Mouse (Mus musculus): ENCODE measurements at regions not wholly inside any gene's neighbourhood (a gene's known extent, or its start where the extent isn't known, plus 50 kb on each side); places are given as distances from the start of the nearest gene placed in this dataset.
"Not testable (repeated sequence)": the region's sequence is repeated elsewhere in the genome, so short reads cannot be mapped to it uniquely, and the experiment has no call there.

DNA sequence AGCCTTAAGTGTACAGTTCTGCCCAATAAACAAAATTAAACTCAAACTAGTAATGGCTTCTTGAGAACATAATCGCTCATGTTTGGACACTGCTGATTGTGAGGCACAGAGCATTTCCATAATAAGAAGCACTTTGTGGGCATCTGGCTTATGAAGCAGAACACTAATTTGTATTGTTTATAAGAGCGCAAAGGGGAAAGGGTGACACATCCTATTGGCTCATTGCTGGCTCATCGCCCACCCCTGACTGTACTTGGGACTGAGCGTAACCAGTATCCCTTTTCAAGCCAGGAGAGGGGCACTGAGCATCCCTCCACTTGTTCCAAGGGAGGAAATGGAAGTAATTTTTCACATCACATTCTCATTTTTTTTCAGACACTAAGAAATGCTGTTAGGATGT lies 288.0 kb downstream of the Sfmbt2 start:
- no peak for ATAC-seq
- H3K27ac ChIP-seq = no peak overlapping the region
- H3K4me1 ChIP-seq (replicated peaks) = no peaks in the 10 kb centered on the region
- WGBS = 78% methylated on average over 4 of the region's 4 CpGs
- H3K27me3 ChIP-seq (replicated peaks) = no peaks in the 10 kb centered on the region
- no peak overlapping the region for H3K4me2 ChIP-seq (replicated peaks)
- no peaks in the 10 kb centered on the region for H3K36me3 ChIP-seq
- H3K4me3 ChIP-seq (replicated peaks) = no peak overlapping the region
- no peak overlapping the region for H3K9ac ChIP-seq
- H3K9me3 ChIP-seq = no peaks in the 10 kb centered on the region

DNA sequence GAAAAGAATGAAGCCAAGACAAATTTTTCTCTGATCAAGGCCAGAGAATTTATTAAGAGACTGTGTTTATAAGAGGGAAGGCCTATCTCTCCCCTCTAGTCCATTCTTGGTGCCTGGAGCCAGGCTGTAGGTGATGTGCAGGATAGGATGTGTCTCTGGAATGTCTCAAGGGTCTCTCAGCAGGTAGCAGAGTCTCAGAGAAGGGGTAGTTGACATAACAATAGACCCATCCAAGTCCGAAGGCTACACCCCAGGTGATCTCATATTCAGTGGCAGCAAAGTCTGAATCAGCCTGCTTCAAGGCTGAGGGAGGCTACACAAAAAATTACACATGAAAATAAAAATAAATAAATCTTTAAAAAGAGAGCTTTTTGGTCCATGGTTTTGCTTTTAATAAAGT lies 297.6 kb downstream of the Sfmbt2 start:
- H3K9me3 ChIP-seq; H3K27ac ChIP-seq; H3K4me3 ChIP-seq (replicated peaks); H3K27me3 ChIP-seq (replicated peaks); H3K36me3 ChIP-seq; ATAC-seq; H3K4me2 ChIP-seq (replicated peaks); H3K9ac ChIP-seq; H3K4me1 ChIP-seq (replicated peaks): not testable (repeated sequence)
- 76% methylated on average over 1 of the region's 1 CpGs for WGBS

DNA sequence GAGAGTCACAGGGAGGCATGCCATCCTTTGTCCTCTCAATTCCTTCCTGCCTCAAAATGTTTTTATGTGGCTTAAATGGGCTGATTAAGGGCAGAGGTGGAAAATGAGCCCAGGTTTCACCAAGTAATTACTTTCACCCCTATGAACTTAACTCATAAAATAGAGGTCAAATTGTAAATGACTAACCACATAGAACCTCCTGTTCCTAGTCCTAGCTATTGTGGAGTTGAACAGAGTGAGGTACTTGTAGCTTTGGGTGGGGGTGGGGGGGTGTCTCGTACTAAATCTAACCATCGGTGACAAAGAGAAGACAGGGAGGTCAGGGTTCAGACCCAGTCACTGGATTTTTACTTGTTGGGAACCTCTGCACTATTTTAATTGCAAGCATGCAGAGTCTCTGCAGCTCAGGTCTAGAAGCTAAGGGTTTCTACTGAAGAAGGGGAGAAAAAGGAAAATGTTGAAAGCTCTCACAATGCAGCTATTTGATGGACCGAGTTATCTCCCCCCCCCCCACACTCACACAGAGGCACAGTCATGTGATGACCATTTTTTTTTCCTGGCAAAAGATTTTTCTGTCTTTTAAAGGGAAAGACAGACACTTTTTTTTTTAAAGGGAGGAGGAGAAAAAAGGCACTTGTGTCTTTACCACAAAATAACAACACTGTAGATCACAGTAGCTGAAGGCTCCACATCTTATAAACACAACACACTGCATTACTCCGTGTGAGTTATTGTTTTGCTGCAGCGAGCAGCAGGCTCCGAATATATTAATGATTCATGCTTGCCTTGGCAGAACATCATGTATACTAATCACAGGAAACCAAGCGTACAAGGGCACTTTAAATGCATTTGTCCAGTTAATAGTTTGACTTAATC lies 300.4 kb downstream of the Sfmbt2 start:
- WGBS = 34% methylated on average over 7 of the region's 7 CpGs
- no peaks in the 10 kb centered on the region for H3K27me3 ChIP-seq (replicated peaks)
- no peaks in the 10 kb centered on the region for H3K36me3 ChIP-seq
- no peak overlapping the region for H3K4me3 ChIP-seq (replicated peaks)
- no peak for ATAC-seq
- H3K9me3 ChIP-seq = no peaks in the 10 kb centered on the region
- H3K9ac ChIP-seq = no peak overlapping the region
- peaks cover 8% of the 10 kb centered on the region for H3K4me1 ChIP-seq (replicated peaks)
- no peak overlapping the region for H3K4me2 ChIP-seq (replicated peaks)
- no peak overlapping the region for H3K27ac ChIP-seq

DNA sequence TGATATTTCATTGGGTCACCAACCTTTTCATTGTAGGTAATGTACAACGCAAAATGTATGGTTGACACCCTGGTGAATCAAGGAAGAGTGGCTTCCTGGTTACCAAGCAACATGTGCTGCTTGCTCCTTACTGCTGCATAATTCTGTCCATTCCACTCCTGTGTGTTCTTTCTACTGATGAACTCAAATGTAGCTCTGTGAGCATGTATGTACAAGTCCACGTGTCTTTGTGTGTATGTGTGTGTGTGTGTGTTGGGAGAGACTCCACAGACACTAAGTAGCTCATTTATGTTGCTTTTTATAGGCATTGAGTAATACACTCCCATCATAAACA lies 301.0 kb downstream of the Sfmbt2 start:
- no peak overlapping the region for H3K27ac ChIP-seq
- H3K4me1 ChIP-seq (replicated peaks) = peaks cover 8% of the 10 kb centered on the region
- H3K9ac ChIP-seq = no peak overlapping the region
- no peaks in the 10 kb centered on the region for H3K36me3 ChIP-seq
- no peak overlapping the region for H3K4me3 ChIP-seq (replicated peaks)
- WGBS = 62% methylated on average over 2 of the region's 2 CpGs
- H3K9me3 ChIP-seq = no peaks in the 10 kb centered on the region
- no peak overlapping the region for H3K4me2 ChIP-seq (replicated peaks)
- no peak for ATAC-seq
- no peaks in the 10 kb centered on the region for H3K27me3 ChIP-seq (replicated peaks)

DNA sequence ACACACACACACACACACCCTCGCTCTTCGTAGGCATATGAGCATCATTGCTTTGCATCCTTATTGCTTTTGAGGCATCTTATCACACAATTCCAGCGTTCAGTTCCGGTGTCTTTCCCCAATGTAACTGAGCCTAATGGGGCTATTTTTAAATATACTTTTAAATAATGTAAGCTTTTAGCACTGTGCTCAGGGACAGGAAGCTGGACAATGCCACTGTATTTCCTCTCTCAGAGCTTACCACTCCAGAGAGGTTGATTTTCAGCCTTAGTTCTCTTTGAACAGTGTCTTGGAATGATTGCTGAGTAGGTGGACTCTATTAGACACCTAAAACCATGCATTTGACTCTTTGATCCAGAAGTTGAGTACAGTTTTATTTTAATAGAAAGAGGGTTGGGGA lies 301.9 kb downstream of the Sfmbt2 start:
- ATAC-seq = no peak
- no peaks in the 10 kb centered on the region for H3K36me3 ChIP-seq
- no peaks in the 10 kb centered on the region for H3K27me3 ChIP-seq (replicated peaks)
- no peaks in the 10 kb centered on the region for H3K9me3 ChIP-seq
- no peak overlapping the region for H3K9ac ChIP-seq
- no peak overlapping the region for H3K4me3 ChIP-seq (replicated peaks)
- H3K4me1 ChIP-seq (replicated peaks) = peaks cover 8% of the 10 kb centered on the region
- WGBS = 81% methylated on average over 4 of the region's 4 CpGs
- H3K4me2 ChIP-seq (replicated peaks) = no peak overlapping the region
- no peak overlapping the region for H3K27ac ChIP-seq

DNA sequence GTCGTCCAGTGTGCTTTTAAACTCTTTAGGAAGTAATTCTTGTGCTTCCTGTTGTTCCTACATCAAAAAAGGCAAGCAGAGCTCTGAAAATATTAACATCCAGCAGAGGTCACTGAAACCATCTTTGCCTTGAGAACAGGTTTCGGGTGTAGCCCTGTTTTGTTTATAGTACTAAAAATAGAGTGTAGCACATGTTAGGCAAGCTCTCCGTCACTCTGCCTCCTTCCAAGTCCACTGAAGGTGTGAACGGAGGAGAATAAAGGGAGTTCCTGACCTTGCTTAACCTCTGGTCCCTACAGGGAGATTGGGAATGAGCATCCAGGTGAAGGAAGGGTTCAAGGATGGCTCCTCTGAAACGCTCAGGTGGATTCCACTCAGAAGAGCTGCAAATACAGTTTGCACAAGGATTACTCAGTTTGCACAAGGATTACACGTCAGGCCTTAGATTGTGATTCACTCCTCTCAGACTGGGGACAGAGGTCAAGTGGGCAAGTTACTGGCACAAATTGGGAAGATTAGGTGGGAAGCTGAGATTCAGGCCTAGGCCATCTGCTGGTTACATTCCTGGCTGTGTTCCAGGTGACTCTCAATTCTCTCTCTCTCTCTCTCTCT lies 304.5 kb downstream of the Sfmbt2 start:
- Histone ChIP-seq H3K9me3 (no peaks in the 10 kb centered on the region), H3K27me3 (replicated peaks) (no peaks in the 10 kb centered on the region), H3K4me2 (replicated peaks) (0 out of 2 replicates have a peak overlapping the region, but pooled peaks have one; percentile 6), H3K36me3 (no peaks in the 10 kb centered on the region), H3K4me1 (replicated peaks) (peaks cover 8% of the 10 kb centered on the region), H3K27ac (no peak overlapping the region), H3K9ac (no peak overlapping the region), H3K4me3 (replicated peaks) (no peak overlapping the region)
- ATAC-seq = peak; percentile 81
- 15% methylated on average over 6 of the region's 6 CpGs for WGBS

DNA sequence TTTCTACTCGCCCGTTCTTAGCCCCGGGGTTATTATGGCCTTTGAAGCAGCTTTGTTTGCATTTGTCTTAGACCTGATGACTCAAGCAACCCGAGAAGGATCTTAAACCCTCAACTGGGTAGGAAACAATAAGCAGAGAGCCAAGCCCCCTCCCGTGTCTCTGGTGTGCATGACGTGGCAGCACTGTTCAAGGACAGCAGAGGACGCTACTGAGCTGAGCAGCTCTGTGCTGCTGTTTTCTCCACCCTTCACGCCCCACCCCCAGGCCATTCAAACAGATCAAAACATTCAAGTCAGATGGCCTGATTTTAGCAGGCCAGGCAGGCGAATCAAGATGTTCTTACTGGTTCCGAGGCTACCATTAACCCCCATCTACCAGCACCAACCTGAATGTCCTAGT lies 331.1 kb downstream of the Sfmbt2 start:
- H3K27ac ChIP-seq = no peak overlapping the region
- ATAC-seq = peak; percentile 39; the same call in 1 of the 2 replicates
- no peak overlapping the region for H3K9ac ChIP-seq
- H3K36me3 ChIP-seq = no peaks in the 10 kb centered on the region
- no peak overlapping the region for H3K4me2 ChIP-seq (replicated peaks)
- no peak overlapping the region for H3K4me3 ChIP-seq (replicated peaks)
- no peaks in the 10 kb centered on the region for H3K9me3 ChIP-seq
- WGBS = 32% methylated on average over 10 of the region's 10 CpGs
- no peaks in the 10 kb centered on the region for H3K27me3 ChIP-seq (replicated peaks)
- H3K4me1 ChIP-seq (replicated peaks) = no peaks in the 10 kb centered on the region

DNA sequence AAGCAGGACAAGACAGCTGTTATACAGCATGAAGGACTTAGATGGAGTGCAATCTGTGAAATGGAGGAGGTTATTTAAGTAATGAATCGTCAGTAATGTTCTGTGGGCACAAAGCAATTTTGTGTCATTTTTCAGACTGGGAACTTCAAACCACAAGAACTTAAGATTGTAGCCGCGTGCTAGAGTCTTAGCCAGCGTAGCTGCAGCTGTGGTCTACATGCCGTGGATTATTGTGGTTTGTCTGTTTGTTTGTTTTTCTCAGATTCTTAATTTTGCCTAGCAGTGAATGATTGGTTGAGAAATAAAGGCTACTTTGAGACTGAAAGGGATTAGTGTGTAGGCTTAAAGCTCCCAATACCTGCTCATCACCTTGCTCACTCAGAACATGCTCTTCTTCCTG lies 348.1 kb downstream of the Sfmbt2 start:
- 82% methylated on average over 5 of the region's 5 CpGs for WGBS

DNA sequence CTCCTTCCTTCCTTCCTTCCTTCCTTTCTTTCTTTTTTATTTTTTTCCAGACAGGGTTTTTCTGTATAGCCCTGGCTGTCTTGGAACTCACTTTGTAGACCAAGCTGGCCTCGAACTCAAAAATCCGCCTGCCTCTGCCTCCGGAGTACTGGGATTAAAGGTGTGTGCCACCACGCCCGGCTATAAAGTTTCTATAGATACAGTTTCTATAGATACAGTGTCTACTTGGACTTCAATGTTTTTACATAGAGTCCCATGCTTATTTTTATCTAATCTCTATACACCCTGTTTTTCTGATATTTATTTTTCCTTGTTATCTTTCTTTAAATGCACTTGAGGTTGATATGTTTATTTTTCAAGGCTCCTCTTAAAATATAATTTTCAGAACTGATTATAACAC lies 364.0 kb downstream of the Sfmbt2 start:
- 82% methylated on average over 5 of the region's 5 CpGs for WGBS
- H3K4me2 ChIP-seq (replicated peaks); H3K27me3 ChIP-seq (replicated peaks); H3K27ac ChIP-seq; H3K4me1 ChIP-seq (replicated peaks); H3K9ac ChIP-seq; H3K4me3 ChIP-seq (replicated peaks); H3K9me3 ChIP-seq; H3K36me3 ChIP-seq: not testable (repeated sequence)
- ATAC-seq = peak; percentile 59; the same call in 1 of the 2 replicates

More for the DNA sequence above, 348.1 kb downstream of the Sfmbt2 start:
- Histone ChIP-seq H3K4me1 (replicated peaks) (no peaks in the 10 kb centered on the region), H3K27me3 (replicated peaks) (no peaks in the 10 kb centered on the region), H3K36me3 (no peaks in the 10 kb centered on the region), H3K9me3 (no peaks in the 10 kb centered on the region), H3K27ac (no peak overlapping the region), H3K4me2 (replicated peaks) (no peak overlapping the region), H3K9ac (no peak overlapping the region), H3K4me3 (replicated peaks) (no peak overlapping the region)
- ATAC-seq = no peak

DNA sequence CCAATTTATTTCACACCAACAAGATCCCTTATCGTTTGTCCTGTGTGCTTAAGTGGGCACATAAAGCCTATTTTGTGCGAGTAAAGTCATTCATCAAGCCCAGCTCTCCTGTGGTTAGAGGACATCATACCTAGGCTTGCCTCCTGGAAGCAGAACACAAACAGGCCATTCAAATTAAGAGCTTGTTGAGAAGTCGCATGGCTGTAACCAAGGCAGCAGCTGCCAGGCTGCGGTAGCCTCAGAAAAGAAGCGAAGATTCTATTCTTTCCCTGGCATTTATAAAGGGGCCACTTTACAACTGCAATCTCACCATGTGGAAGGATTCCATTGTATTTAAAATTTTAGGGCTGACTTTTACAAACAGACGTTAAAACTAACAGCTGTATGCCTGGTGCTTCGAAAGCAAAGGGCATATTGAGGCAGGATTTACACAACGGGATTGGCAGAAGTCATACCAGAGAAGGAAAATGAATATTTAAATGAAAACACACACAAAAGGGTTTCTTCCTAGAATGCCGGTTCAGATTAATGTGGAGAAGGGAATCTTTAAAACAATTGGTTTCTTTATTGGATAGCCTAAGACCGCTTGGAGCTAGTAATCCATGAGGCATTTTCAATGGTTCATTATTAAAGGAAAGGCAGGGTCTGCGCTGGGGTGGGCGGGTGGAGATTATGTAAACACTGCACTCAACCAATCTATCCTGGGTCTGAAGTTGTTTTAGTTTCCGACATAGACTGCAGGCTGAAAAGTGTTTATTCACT lies 366.6 kb downstream of the Sfmbt2 start:
- H3K27me3 ChIP-seq (replicated peaks) = no peaks in the 10 kb centered on the region
- H3K9ac ChIP-seq = no peak overlapping the region
- 32% methylated on average over 13 of the region's 13 CpGs for WGBS
- no peak overlapping the region for H3K4me3 ChIP-seq (replicated peaks)
- peak; percentile 45; the same call in 1 of the 2 replicates for ATAC-seq
- H3K4me2 ChIP-seq (replicated peaks) = peak overlapping the region; percentile 41
- H3K27ac ChIP-seq = no peak overlapping the region
- no peaks in the 10 kb centered on the region for H3K36me3 ChIP-seq
- no peaks in the 10 kb centered on the region for H3K9me3 ChIP-seq
- H3K4me1 ChIP-seq (replicated peaks) = no peaks in the 10 kb centered on the region

DNA sequence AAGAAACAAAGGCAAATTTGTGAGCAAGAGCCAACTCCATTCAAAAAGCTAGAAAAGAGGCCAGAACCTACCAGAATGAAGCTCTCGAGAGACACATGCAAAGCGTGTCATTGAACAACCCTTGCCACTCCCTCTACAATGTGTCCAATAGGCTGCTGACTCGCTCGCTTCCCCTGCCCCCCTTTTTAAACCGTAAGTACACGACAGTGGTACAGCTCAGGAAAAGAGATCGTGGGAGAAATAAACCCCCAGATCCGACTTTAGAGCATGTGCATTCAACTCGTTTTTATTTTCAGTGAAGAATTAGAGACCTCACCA lies 367.1 kb downstream of the Sfmbt2 start:
- Histone ChIP-seq H3K9ac (no peak overlapping the region), H3K4me2 (replicated peaks) (peak overlapping the region; percentile 41), H3K4me1 (replicated peaks) (no peaks in the 10 kb centered on the region), H3K4me3 (replicated peaks) (no peak overlapping the region), H3K36me3 (no peaks in the 10 kb centered on the region), H3K9me3 (no peaks in the 10 kb centered on the region), H3K27ac (no peak overlapping the region), H3K27me3 (replicated peaks) (no peaks in the 10 kb centered on the region)
- peak; percentile 84 for ATAC-seq
- 34% methylated on average over 9 of the region's 9 CpGs for WGBS

DNA sequence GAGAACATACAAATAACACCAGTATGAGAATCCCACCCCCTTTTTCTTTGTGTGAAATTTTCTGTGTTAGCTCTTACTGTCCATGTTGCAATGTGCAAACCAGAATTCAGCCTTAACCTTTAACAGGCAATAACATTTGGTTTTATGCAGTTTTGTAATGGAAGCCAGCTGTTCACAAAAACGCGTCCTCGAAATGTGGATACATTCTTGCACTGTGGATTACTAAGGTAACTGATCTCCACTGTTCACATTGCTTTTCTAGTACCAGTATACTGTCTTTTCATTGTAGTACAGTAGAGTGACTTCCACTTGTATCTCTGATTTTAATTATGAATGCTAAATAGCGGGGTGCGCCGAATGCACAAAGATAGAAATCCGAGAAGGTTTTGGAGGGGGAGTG lies 374.8 kb downstream of the Sfmbt2 start:
- Histone ChIP-seq H3K36me3 (no peaks in the 10 kb centered on the region), H3K4me3 (replicated peaks) (no peak overlapping the region), H3K9ac (no peak overlapping the region), H3K4me2 (replicated peaks) (no peak overlapping the region), H3K27ac (no peak overlapping the region), H3K9me3 (no peaks in the 10 kb centered on the region), H3K27me3 (replicated peaks) (no peaks in the 10 kb centered on the region), H3K4me1 (replicated peaks) (no peaks in the 10 kb centered on the region)
- no peak for ATAC-seq
- WGBS = 68% methylated on average over 7 of the region's 7 CpGs

All from intestine, embryonic 15.5 days (tissue).